Mouse (Mus musculus) embryonic facial prominence, embryonic 14.5 days (tissue): ENCODE results near the gene Tmub1. TPM values are rescaled to one million over a fixed set of nuclear protein-coding genes. Genes with fewer than 3 reads are reported as not detected.

Experiments used
- ATAC-seq: fragments of 200-750 bp; cut with Nextera tagmentation; 2 replicates; pipeline ENCODE4 v1.8.0; 2017; ENCODE audit warnings: low read depth, moderate number of reproducible peaks, moderate TSS enrichment
- DNase-seq: peaks from one replicate; pipeline ENCODE4 v3.0.0-alpha.2; 2015; ENCODE audit warnings: low spot score
- H3K27ac ChIP-seq: fragments of 300-500 bp; sonication (generic); replicated peaks from 2 replicates; pipeline ENCODE4 v1.5.1; 2014; ENCODE audit warnings: low read depth, mild to moderate bottlenecking, low read length, moderate library complexity
- H3K27me3 ChIP-seq: fragments of 300-500 bp; sonication (generic); replicated peaks from 2 replicates; pipeline ENCODE4 v1.6.1; 2014; ENCODE audit warnings: low read length; ENCODE audit not compliant: control insufficient read depth, insufficient read depth
- H3K36me3 ChIP-seq: fragments of 300-500 bp; sonication (generic); 2 replicates; pipeline ENCODE4 v1.6.1; 2014; ENCODE audit warnings: low read length, mixed read lengths; ENCODE audit not compliant: control insufficient read depth, insufficient read depth
- H3K4me1 ChIP-seq: fragments of 300-500 bp; sonication (generic); 2 replicates; pipeline ENCODE4 v1.6.1; 2014; ENCODE audit warnings: antibody characterized with exemption, low read length; ENCODE audit not compliant: control insufficient read depth, insufficient read depth
- H3K4me2 ChIP-seq: fragments of 300-500 bp; sonication (generic); 2 replicates; pipeline ENCODE4 v1.6.1; 2014; ENCODE audit warnings: low read depth, mild to moderate bottlenecking, low read length, moderate library complexity, mixed read lengths
- H3K4me3 ChIP-seq: fragments of 300-500 bp; sonication (generic); 2 replicates; pipeline ENCODE4 v1.5.1; 2014; ENCODE audit warnings: low read depth, mild to moderate bottlenecking, low read length
- H3K9ac ChIP-seq: fragments of 300-500 bp; sonication (generic); 2 replicates; pipeline ENCODE4 v1.6.1; 2014; ENCODE audit warnings: low read depth, mild to moderate bottlenecking, low read length, moderate library complexity, mixed read lengths
- H3K9me3 ChIP-seq: fragments of 300-500 bp; sonication (generic); 2 replicates; pipeline ENCODE4 v1.6.1; 2016; ENCODE audit warnings: low read length; ENCODE audit not compliant: control insufficient read depth
- WGBS: fragments of 180-500 bp; shearing (Covaris S2); extraction: QIAGEN DNeasy Blood & Tissue Kit; methylation state at CpG from one replicate; pipeline ENCODE4 v1.1.7; 2014; 5-methylcytosine and 5-hydroxymethylcytosine counted together
- polyA plus RNA-seq: library from polyadenylated mRNA; unstranded; fragments of >200 nt; fragmentation: Nextera tagmentation; extraction: Ambion mirVana; gene quantifications from 2 replicates; pipeline ENCODE4 v1.2.1, GENCODE M21; 2014

The Tmub1 gene
- polyA plus RNA-seq, 1 experiment from 2014 or later, result 16.5 TPM

- DNase-seq, result peak; percentile 81
- ATAC-seq, result peak; percentile 34
- Histone ChIP-seq H3K36me3 (peaks cover 87% of the 10 kb centered on the region), H3K27ac (no peak overlapping the region), H3K9ac (no peak overlapping the region), H3K4me1 (no peaks in the 10 kb centered on the region), H3K4me2 (no peak overlapping the region), H3K9me3 (no peaks in the 10 kb centered on the region), H3K4me3 (no peak overlapping the region), H3K27me3 (no peaks in the 10 kb centered on the region)
- 30% methylated on average over 11 of the region's 11 CpGs for WGBS
Observed at GRCm38 (mm10) chr5:24483326-24483725, 35.7 kb upstream of the Tmub1 start.

- DNase-seq, result no peak
Observed at GRCm38 (mm10) chr5:24482247-24483079, 34.8 kb upstream of the Tmub1 start.

GRCm38 (mm10) chr5:24481647-24482046 lies 34.0 kb upstream of the Tmub1 start:
- H3K36me3 ChIP-seq, result peaks cover 87% of the 10 kb centered on the region
- H3K4me1 ChIP-seq, result no peaks in the 10 kb centered on the region
- no peak overlapping the region for H3K27ac ChIP-seq
- 0% methylated on average over 3 of the region's 4 CpGs for WGBS
- no peak overlapping the region for H3K4me2 ChIP-seq
- H3K27me3 ChIP-seq, result no peaks in the 10 kb centered on the region
- H3K4me3 ChIP-seq, result no peak overlapping the region
- no peaks in the 10 kb centered on the region for H3K9me3 ChIP-seq
- DNase-seq, result peak; percentile 74
- peak; percentile 53; the same call in 1 of the 2 replicates for ATAC-seq
- H3K9ac ChIP-seq, result no peak overlapping the region

More at GRCm38 (mm10) chr5:24482247-24483079, 34.8 kb upstream of the Tmub1 start:
- Histone ChIP-seq H3K27me3 (no peaks in the 10 kb centered on the region), H3K9ac (no peak overlapping the region; the same call in 1 of the 2 replicates), H3K4me3 (no peak overlapping the region), H3K27ac (no peak overlapping the region), H3K36me3 (peaks cover 87% of the 10 kb centered on the region), H3K9me3 (no peaks in the 10 kb centered on the region), H3K4me1 (no peaks in the 10 kb centered on the region), H3K4me2 (no peak overlapping the region)
- ATAC-seq, result no peak
- 47% methylated on average over 32 of the region's 41 CpGs for whole genome bisulfite sequencing

- no peak overlapping the region for H3K27ac ChIP-seq
- ATAC-seq (no peak), DNase-seq (no peak)
- no peaks in the 10 kb centered on the region for H3K9me3 ChIP-seq
- no peak overlapping the region for H3K4me2 ChIP-seq
- peaks cover 17% of the 10 kb centered on the region for H3K27me3 ChIP-seq
- peaks cover 64% of the 10 kb centered on the region for H3K36me3 ChIP-seq
- 85% methylated on average over 9 of the region's 9 CpGs for WGBS
- H3K4me3 ChIP-seq, result no peak overlapping the region
- H3K4me1 ChIP-seq, result peaks cover 21% of the 10 kb centered on the region
- no peak overlapping the region for H3K9ac ChIP-seq
Observed at GRCm38 (mm10) chr5:24477909-24478308, 30.3 kb upstream of the Tmub1 start.

GRCm38 (mm10) chr5:24475476-24476241 lies 28.0 kb upstream of the Tmub1 start:
- WGBS, result 61% methylated on average over 6 of the region's 6 CpGs
- 0 out of 2 replicates have a peak overlapping the region, but pooled peaks have one; percentile 19 for H3K9ac ChIP-seq
- ATAC-seq (peak; percentile 32; the same call in 1 of the 2 replicates), DNase-seq (peak; percentile 74)
- no peak overlapping the region for H3K27ac ChIP-seq
- H3K4me3 ChIP-seq, result peak overlapping the region; percentile 49
- H3K4me2 ChIP-seq, result peak overlapping the region; percentile 72
- peaks cover 45% of the 10 kb centered on the region for H3K36me3 ChIP-seq
- peaks cover 17% of the 10 kb centered on the region for H3K27me3 ChIP-seq
- no peaks in the 10 kb centered on the region for H3K9me3 ChIP-seq
- peaks cover 25% of the 10 kb centered on the region for H3K4me1 ChIP-seq

GRCm38 (mm10) chr5:24474723-24475261 lies 27.1 kb upstream of the Tmub1 start:
- Histone ChIP-seq H3K9me3 (no peaks in the 10 kb centered on the region), H3K4me3 (peak overlapping the region; percentile 49), H3K27ac (peak overlapping the region; percentile 52), H3K4me1 (peaks cover 25% of the 10 kb centered on the region), H3K4me2 (peak overlapping the region; percentile 72), H3K27me3 (peaks cover 17% of the 10 kb centered on the region), H3K9ac (peak overlapping the region; percentile 67), H3K36me3 (peaks cover 37% of the 10 kb centered on the region)
- DNase-seq (no peak), ATAC-seq (no peak)
- WGBS, result 4% methylated on average over 45 of the region's 67 CpGs

GRCm38 (mm10) chr5:24474025-24474722 lies 26.5 kb upstream of the Tmub1 start:
- ATAC-seq (peak; percentile 27), DNase-seq (peak; percentile 70)
- peaks cover 17% of the 10 kb centered on the region for H3K27me3 ChIP-seq
- H3K4me2 ChIP-seq, result peak overlapping the region; percentile 72
- H3K4me1 ChIP-seq, result peaks cover 25% of the 10 kb centered on the region
- peak overlapping the region; percentile 67 for H3K9ac ChIP-seq
- H3K36me3 ChIP-seq, result peaks cover 31% of the 10 kb centered on the region
- peak overlapping the region; percentile 52 for H3K27ac ChIP-seq
- 7% methylated on average over 23 of the region's 77 CpGs for WGBS
- H3K4me3 ChIP-seq, result peak overlapping the region; percentile 49
- H3K9me3 ChIP-seq, result no peaks in the 10 kb centered on the region
